Mouse (Mus musculus) forebrain, embryonic 14.5 days (tissue): ENCODE measurements at regions not wholly inside any gene's neighbourhood (a gene's known extent, or its start where the extent isn't known, plus 50 kb on each side); places are given as distances from the start of the nearest gene placed in this dataset.

ENCODE experiments used
- ATAC-seq: fragments of 200-750 bp; cut with Nextera tagmentation; 2 replicates; pipeline ENCODE4 v1.8.0; 2017; ENCODE audit warnings: mild to moderate bottlenecking, moderate library complexity
- DNase-seq: peaks from one replicate; pipeline ENCODE4 v3.0.0-alpha.2; 2015; ENCODE audit warnings: low spot score
- H3K27ac ChIP-seq: fragments of 300-500 bp; sonication (generic); 2 replicates; pipeline ENCODE4 v1.5.1; 2014; ENCODE audit warnings: low read depth, mild to moderate bottlenecking, control low read depth, low read length, moderate library complexity
- H3K27me3 ChIP-seq: fragments of 300-500 bp; sonication (generic); replicated peaks from 2 replicates; pipeline ENCODE4 v1.6.1; 2014; ENCODE audit warnings: low read length, control low read depth, mixed read lengths; ENCODE audit not compliant: control insufficient read depth, insufficient read depth
- H3K36me3 ChIP-seq: fragments of 300-500 bp; sonication (generic); 2 replicates; pipeline ENCODE4 v1.6.1; 2014; ENCODE audit warnings: low read length, control low read depth; ENCODE audit not compliant: control insufficient read depth, insufficient read depth
- H3K4me1 ChIP-seq: fragments of 300-500 bp; sonication (generic); 2 replicates; pipeline ENCODE4 v1.6.1; 2014; ENCODE audit warnings: antibody characterized with exemption, low read length, control low read depth; ENCODE audit not compliant: control insufficient read depth, insufficient read depth
- H3K4me2 ChIP-seq: fragments of 300-500 bp; sonication (generic); 2 replicates; pipeline ENCODE4 v1.6.1; 2014; ENCODE audit warnings: mild to moderate bottlenecking, control low read depth, low read length
- H3K4me3 ChIP-seq: fragments of 300-500 bp; sonication (generic); 2 replicates; pipeline ENCODE4 v1.5.1; 2014; ENCODE audit warnings: low read depth, low read length, control low read depth
- H3K9ac ChIP-seq: fragments of 300-500 bp; sonication (generic); 2 replicates; pipeline ENCODE4 v1.6.1; 2014; ENCODE audit warnings: mild to moderate bottlenecking, low read length, control low read depth, moderate library complexity
- H3K9me3 ChIP-seq: fragments of 300-500 bp; sonication (generic); replicated peaks from 2 replicates; pipeline ENCODE4 v1.6.1; 2016; ENCODE audit warnings: low read length, control low read depth, mixed read lengths; ENCODE audit not compliant: control insufficient read depth
- whole genome bisulfite sequencing: fragments of 180-500 bp; shearing (Covaris S2); extraction: QIAGEN DNeasy Blood & Tissue Kit; methylation state at CpG from one replicate; pipeline ENCODE4 v1.1.7; 2014; 5-methylcytosine and 5-hydroxymethylcytosine counted together

DNA sequence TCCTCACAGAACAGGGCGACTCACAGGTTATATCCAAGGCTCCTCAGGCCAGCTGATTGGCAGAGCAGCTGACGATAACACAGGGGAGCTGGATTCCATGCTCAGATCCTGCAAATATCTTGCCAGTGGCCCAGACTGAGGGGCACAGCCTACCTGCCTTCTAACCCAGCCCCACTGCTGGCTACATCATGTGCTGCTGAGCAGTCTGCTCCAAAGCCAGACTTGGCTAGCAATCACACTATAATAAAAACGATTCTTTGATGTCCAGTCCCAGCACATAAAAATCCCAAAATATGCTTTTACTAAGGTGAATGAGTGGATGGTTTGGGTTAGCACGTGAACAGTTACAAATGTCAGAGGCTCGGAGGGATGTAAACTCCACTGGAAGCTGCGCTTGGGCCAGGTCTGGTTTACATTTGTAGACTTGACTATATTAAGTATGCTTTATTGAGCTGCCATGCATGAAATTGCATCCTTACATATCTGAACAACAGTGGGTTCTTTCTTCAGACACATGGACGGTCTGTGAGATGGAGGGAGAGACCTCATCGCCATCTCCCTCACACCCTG, 200.2 kb downstream of the Thbs2 start:
- Histone ChIP-seq H3K4me1 (no peaks in the 10 kb centered on the region), H3K27me3 (no peaks in the 10 kb centered on the region), H3K36me3 (no peaks in the 10 kb centered on the region), H3K9ac (no peak overlapping the region), H3K4me3 (no peak overlapping the region), H3K4me2 (no peak overlapping the region), H3K27ac (no peak overlapping the region), H3K9me3 (no peaks in the 10 kb centered on the region)
- no peak for ATAC-seq
- no peak for DNase-seq
- 85% methylated on average over 8 of the region's 8 CpGs for whole genome bisulfite sequencing

DNA sequence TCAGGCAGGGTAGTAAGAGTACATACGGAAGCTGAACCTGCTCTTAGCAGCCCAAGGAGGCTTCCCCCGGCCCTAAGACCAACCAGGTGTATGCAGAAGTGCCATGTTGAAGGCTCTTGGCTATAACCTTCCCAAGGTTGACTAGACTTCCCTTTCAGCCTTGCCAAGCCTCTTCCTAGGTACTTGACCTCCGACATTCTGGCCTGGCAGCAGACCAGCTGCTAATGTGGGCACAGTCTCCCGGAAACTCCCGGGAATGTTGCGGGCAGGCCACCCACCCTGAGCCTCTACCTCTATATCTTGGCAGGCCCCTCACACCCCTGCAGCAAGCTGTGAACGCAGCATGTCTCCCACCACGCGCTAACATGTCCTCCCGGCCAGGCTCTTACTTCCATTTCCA, 201.1 kb downstream of the Thbs2 start:
- Histone ChIP-seq H3K9me3 (no peaks in the 10 kb centered on the region), H3K4me3 (no peak overlapping the region), H3K36me3 (no peaks in the 10 kb centered on the region), H3K27ac (no peak overlapping the region), H3K9ac (no peak overlapping the region), H3K4me2 (no peak overlapping the region), H3K4me1 (no peaks in the 10 kb centered on the region), H3K27me3 (no peaks in the 10 kb centered on the region)
- DNase-seq (no peak), ATAC-seq (no peak)
- WGBS: 89% methylated on average over 10 of the region's 10 CpGs

DNA sequence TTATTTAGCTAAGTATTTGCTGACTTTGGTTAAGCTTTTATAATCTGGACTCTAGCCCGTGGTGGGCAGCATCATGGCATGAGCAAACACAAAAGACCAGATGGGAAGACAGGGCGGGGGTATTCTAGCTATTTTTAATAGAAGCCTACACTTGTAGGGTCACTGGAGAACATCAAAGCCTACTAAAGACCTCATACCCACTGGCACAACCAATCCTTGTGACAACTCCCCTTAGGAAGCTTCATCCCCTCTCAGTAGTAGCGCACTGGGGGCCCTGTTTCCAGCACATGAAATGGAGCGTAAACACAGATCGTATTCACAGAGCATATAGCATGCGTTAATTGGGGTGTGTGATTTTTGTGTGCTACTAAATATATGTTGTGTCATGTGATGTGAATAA, 202.4 kb downstream of the Smoc2 start:
- no peak for DNase-seq
- H3K4me3 ChIP-seq: no peak overlapping the region
- no peak for ATAC-seq
- no peak overlapping the region for H3K4me2 ChIP-seq
- no peaks in the 10 kb centered on the region for H3K4me1 ChIP-seq
- H3K9ac ChIP-seq: no peak overlapping the region
- no peak overlapping the region for H3K27ac ChIP-seq
- no peaks in the 10 kb centered on the region for H3K36me3 ChIP-seq
- no peaks in the 10 kb centered on the region for H3K9me3 ChIP-seq
- 62% methylated on average over 6 of the region's 6 CpGs for WGBS
- no peaks in the 10 kb centered on the region for H3K27me3 ChIP-seq

DNA sequence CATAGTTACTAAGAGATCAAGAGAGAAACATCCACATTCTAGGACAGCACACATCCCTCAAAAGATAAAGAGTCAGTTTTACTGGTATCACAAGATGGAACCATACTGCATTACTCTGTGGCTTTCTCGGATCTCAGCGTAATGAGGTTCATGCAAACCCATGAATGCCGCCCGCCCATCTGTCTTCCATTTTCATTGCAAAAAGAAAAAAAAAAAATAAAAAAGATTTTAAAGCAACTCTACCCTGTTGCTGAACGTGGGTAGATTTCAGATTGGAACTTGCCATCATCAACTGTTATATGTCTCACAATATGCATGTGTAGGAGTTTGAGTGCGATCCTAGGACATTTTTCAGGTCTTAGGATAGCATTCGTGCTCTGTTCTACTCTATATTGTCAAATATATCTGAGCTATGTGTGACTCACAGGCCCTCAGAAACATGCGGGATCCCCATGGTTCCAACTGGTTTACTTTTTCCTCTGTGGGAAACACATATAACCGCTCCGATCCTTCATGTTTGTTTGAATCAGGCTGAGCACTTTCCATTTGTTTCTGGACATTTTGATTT, 199.7 kb downstream of the Smoc2 start:
- Histone ChIP-seq H3K4me3 (no peak overlapping the region), H3K4me1 (no peaks in the 10 kb centered on the region), H3K9ac (no peak overlapping the region), H3K36me3 (no peaks in the 10 kb centered on the region), H3K27me3 (no peaks in the 10 kb centered on the region), H3K4me2 (no peak overlapping the region), H3K9me3 (no peaks in the 10 kb centered on the region), H3K27ac (no peak overlapping the region)
- WGBS: 91% methylated on average over 10 of the region's 10 CpGs
- ATAC-seq: no peak
- no peak for DNase-seq

DNA sequence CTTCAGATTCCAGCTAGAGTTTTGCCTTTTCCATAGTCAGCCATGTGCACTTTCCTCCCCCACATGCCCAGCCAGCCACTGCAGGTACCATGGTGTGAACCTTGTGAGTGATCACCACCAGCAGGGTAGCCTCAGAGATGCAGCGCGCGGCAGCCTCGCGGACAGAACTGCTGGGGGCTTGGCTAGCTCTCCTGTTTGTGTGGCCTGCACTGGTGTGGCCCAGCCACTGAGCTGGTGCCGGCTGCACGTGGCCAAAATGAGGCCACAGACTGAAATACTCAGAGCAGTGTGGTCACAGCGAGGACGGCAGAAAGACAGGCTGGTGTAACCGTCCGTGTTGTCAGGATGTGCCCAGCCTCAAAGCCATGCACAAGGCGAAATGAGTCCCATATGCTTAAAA, 197.4 kb downstream of the Smoc2 start:
- no peak overlapping the region for H3K9ac ChIP-seq
- H3K4me2 ChIP-seq: no peak overlapping the region
- H3K36me3 ChIP-seq: no peaks in the 10 kb centered on the region
- DNase-seq (no peak), ATAC-seq (no peak)
- no peaks in the 10 kb centered on the region for H3K4me1 ChIP-seq
- no peak overlapping the region for H3K27ac ChIP-seq
- H3K9me3 ChIP-seq: no peaks in the 10 kb centered on the region
- 86% methylated on average over 12 of the region's 12 CpGs for WGBS
- no peaks in the 10 kb centered on the region for H3K27me3 ChIP-seq
- H3K4me3 ChIP-seq: no peak overlapping the region

DNA sequence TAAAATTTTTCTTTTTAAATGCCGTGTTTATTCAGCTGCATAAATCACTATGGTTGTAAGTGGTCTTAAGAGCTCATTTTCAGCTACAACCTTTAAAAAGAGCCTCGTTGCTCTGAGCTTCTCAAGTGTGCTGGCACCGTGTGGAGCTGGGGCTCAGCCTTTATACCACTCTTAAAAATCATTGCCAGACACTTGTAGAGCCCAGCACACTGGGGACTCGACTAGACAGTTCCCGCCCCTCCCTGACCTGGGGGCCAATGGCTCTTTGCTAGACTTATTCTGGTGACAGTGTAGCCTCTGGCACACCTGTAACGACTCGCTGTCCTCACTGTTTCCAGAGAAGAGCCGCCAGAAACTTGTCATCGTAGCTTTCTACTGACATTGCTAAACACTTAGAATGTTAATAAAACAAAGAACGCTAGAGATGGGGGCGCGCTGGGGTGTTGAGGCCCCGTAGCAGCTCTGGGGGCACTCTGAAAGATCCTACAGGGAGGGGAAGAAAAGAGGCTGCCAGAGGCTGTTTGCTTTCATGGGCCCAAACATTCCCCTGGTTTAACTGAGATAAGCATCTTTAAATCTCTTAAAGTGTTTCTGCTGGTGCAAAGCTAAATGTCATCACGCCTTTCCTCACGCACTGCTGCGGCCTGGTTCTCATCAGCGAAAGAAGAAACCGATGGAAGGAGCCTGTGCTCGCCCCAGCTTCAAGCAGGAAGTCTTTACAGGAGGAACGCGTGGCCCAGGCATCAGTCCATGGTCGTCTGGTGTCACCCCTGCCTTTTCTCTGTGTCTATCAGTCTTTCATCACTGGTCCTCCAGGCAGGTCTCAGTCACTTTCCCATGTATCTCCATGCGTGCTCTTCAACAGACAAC, 196.7 kb downstream of the Smoc2 start:
- Histone ChIP-seq H3K4me1 (no peaks in the 10 kb centered on the region), H3K27ac (no peak overlapping the region), H3K4me2 (no peak overlapping the region), H3K36me3 (no peaks in the 10 kb centered on the region), H3K9ac (no peak overlapping the region), H3K27me3 (no peaks in the 10 kb centered on the region), H3K4me3 (no peak overlapping the region), H3K9me3 (no peaks in the 10 kb centered on the region)
- 68% methylated on average over 23 of the region's 23 CpGs for WGBS
- no peak for DNase-seq
- no peak for ATAC-seq

DNA sequence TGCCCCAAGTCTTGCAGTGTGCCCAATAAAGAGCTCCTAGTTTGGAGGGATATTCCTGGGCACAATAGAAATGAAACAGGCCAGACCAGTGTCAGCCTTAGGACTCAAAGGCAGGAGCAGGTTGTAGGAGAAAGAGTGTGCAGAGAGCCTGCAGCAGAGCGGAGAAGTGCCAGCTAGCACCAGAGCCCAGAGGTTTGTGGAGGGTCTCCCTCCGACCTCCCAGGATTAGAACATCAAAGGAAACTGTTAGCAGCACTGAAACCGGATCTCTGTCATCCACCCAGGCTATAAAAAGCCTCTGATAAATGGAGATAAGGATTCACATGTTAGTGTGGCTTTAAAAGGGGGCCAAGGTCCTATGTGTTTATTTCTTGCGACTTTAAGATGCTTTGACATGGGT, 196.0 kb downstream of the Smoc2 start:
- Histone ChIP-seq H3K36me3 (no peaks in the 10 kb centered on the region), H3K27me3 (no peaks in the 10 kb centered on the region), H3K27ac (no peak overlapping the region), H3K9ac (no peak overlapping the region), H3K9me3 (no peaks in the 10 kb centered on the region), H3K4me1 (no peaks in the 10 kb centered on the region), H3K4me3 (no peak overlapping the region), H3K4me2 (no peak overlapping the region)
- DNase-seq (no peak), ATAC-seq (no peak)
- 36% methylated on average over 4 of the region's 4 CpGs for WGBS

DNA sequence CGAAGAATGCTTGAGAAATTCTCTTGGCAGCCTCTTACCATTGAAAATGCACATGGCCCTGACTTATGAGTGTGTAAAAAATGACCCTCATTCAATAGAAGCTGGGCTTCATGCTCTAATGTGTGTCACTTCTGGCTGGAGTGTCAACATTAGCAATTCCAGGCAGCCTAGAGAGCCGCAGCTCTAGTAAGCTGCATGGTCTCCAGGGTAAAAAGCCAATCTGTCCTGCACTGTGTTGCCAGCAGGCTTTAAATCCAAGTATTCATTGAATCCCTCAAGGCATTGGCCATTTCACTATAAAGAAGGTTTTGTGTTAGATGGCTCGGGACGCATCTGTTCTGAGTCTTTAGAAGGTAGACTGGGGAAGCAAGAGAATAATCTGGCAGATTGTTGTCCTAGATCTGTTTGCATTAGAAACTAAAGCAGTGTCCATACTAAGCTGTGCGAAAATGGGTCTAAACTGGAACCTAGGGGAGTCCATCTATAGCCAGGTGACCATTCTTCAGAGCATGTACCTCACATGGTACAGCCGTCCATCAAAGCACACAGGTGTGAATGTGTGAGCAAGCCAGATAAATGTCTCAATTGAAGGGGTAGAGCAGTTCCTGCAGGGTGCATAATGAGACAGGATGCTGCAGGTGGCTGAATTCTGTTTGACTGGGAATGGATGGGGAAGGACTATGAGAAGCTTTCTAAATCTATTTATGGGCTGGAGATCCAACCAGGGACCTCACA, 189.6 kb downstream of the Smoc2 start:
- 77% methylated on average over 6 of the region's 6 CpGs for WGBS

More for the DNA sequence above, 189.6 kb downstream of the Smoc2 start:
- H3K9me3 ChIP-seq: no peaks in the 10 kb centered on the region
- no peak overlapping the region for H3K27ac ChIP-seq
- H3K27me3 ChIP-seq: 0 out of 2 replicates have a peak, but pooled peaks cover 2% of the 10 kb centered on the region
- no peaks in the 10 kb centered on the region for H3K4me1 ChIP-seq
- no peak overlapping the region for H3K9ac ChIP-seq
- no peak overlapping the region for H3K4me2 ChIP-seq
- DNase-seq (peak; percentile 10), ATAC-seq (no peak)
- no peak overlapping the region for H3K4me3 ChIP-seq
- H3K36me3 ChIP-seq: no peaks in the 10 kb centered on the region
